Comparison of ENCODE assay signal across 8 mouse cellular contexts in genomic region chr11:95310007-95310647, GRCm38 (mm10). TPM values are rescaled to one million over a fixed set of nuclear protein-coding genes. Genes with fewer than 3 reads are reported as not detected.
DNase-seq lines count a peak whose midpoint lies in the region; ATAC-seq and TF ChIP-seq lines count a peak whose summit lies in the region.

Gene Kat7, minus strand, starts transcription at chr11:95310246.

- peak; percentile 94 for ATAC-seq in embryonic facial prominence, embryonic 15.5 days (ENCODE audit: insufficient number of reproducible peaks, low FRiP score, low TSS enrichment, low read depth)
- ATAC-seq in limb, embryonic 14.5 days (ENCODE audit: low FRiP score, low read depth), result peak; percentile 92
- ATAC-seq in midbrain, postnatal 0 days (ENCODE audit: low FRiP score), result peak; percentile 94

- no peaks in the 10 kb centered on the region; the same call in 1 of the 2 replicates for H3K4me1 ChIP-seq in bone marrow, adult 2 months (ENCODE audit: control insufficient read depth, insufficient read depth, low read length)
- H3K4me1 ChIP-seq in embryonic facial prominence, embryonic 15.5 days, result peaks cover 16% of the 10 kb centered on the region
- H3K4me1 ChIP-seq in limb, embryonic 14.5 days (ENCODE audit: control insufficient read depth, insufficient read depth, low read length), result peaks cover 11% of the 10 kb centered on the region
- H3K4me1 ChIP-seq in midbrain, postnatal 0 days (ENCODE audit: insufficient read depth, low read length), result peaks cover 8% of the 10 kb centered on the region; the same call in 1 of the 2 replicates

- peak within 1 kb of the TSS; percentile 90 for H3K4me3 ChIP-seq in bone marrow, adult 2 months (replicated peaks; ENCODE audit: control insufficient read depth, low read depth, low read length)
- peak within 1 kb of the TSS; percentile 99 for H3K4me3 ChIP-seq in embryonic facial prominence, embryonic 15.5 days (replicated peaks)
- peak within 1 kb of the TSS; percentile 95 for H3K4me3 ChIP-seq in limb, embryonic 14.5 days (replicated peaks; ENCODE audit: low read length)
- peak within 1 kb of the TSS; percentile 80 for H3K4me3 ChIP-seq in midbrain, postnatal 0 days (ENCODE audit: low read depth, low read length)

- peak within 1 kb of the TSS; percentile 94 for H3K27ac ChIP-seq in bone marrow, adult 2 months (ENCODE audit: control insufficient read depth, insufficient read depth, low read depth, low read length, poor library complexity)
- peak within 1 kb of the TSS; percentile 99 for H3K27ac ChIP-seq in embryonic facial prominence, embryonic 15.5 days (replicated peaks)
- H3K27ac ChIP-seq in limb, embryonic 14.5 days (replicated peaks; ENCODE audit: low read depth, low read length), result peak within 1 kb of the TSS; percentile 91
- peak within 1 kb of the TSS; percentile 96 for H3K27ac ChIP-seq in midbrain, postnatal 0 days (ENCODE audit: low read depth, low read length)

- H3K27me3 ChIP-seq in embryonic facial prominence, embryonic 15.5 days, result no peaks in the 10 kb centered on the region
- no peaks in the 10 kb centered on the region for H3K27me3 ChIP-seq in limb, embryonic 14.5 days (ENCODE audit: control insufficient read depth, insufficient read depth, low read length)
- no peaks in the 10 kb centered on the region for H3K27me3 ChIP-seq in midbrain, postnatal 0 days (ENCODE audit: insufficient read depth, low read length)

- TF ChIP-seq POLR2A in bone marrow, adult 2 months (IDR thresholded peaks at IDR 0.05; ENCODE audit: borderline replicate concordance, control insufficient read depth, low read depth, low read length), result peak; percentile 75; the same call in 1 of the 2 replicates
- TF ChIP-seq POLR2A in limb, embryonic 14.5 days (IDR thresholded peaks at IDR 0.05; ENCODE audit: borderline replicate concordance, extremely low read depth, insufficient read depth, insufficient read length), result peak; percentile 60; the same call in 1 of the 2 replicates

- H3K9ac ChIP-seq in embryonic facial prominence, embryonic 15.5 days, result peak within 1 kb of the TSS; percentile 99
- peak within 1 kb of the TSS; percentile 89 for H3K9ac ChIP-seq in limb, embryonic 14.5 days (ENCODE audit: low read depth, low read length, severe bottlenecking)
- peak within 1 kb of the TSS; percentile 84 for H3K9ac ChIP-seq in midbrain, postnatal 0 days (replicated peaks; ENCODE audit: low read length, poor library complexity, severe bottlenecking)

- H3K36me3 ChIP-seq in embryonic facial prominence, embryonic 15.5 days, result peaks cover 12% of the 10 kb centered on the region
- peaks cover 11% of the 10 kb centered on the region for H3K36me3 ChIP-seq in limb, embryonic 14.5 days (ENCODE audit: control insufficient read depth, insufficient read depth, low read length)
- H3K36me3 ChIP-seq in midbrain, postnatal 0 days (ENCODE audit: insufficient read depth, low read length), result no peaks in the 10 kb centered on the region

- no peak for TF ChIP-seq CTCF in bone marrow, adult 2 months (IDR thresholded peaks at IDR 0.05; ENCODE audit: control insufficient read depth, insufficient read depth, low read length)
- peak; percentile 26; the same call in 1 of the 2 replicates for TF ChIP-seq CTCF in midbrain, postnatal 0 days (IDR thresholded peaks at IDR 0.05)

- H3K4me2 ChIP-seq in embryonic facial prominence, embryonic 15.5 days (replicated peaks), result peak within 1 kb of the TSS; percentile 69
- H3K4me2 ChIP-seq in limb, embryonic 14.5 days (replicated peaks; ENCODE audit: low read depth, low read length, severe bottlenecking), result peak within 1 kb of the TSS; percentile 67
- peak within 1 kb of the TSS; percentile 53 for H3K4me2 ChIP-seq in midbrain, postnatal 0 days (ENCODE audit: low read depth, low read length, poor library complexity, severe bottlenecking)

- under 1% methylated on average over 42 of the region's 42 CpGs for WGBS in bone marrow, adult 2 months
- 0% methylated on average over 42 of the region's 42 CpGs for WGBS in embryonic facial prominence, embryonic 15.5 days
- whole genome bisulfite sequencing in limb, embryonic 14.5 days, result under 1% methylated on average over 42 of the region's 42 CpGs
- WGBS in midbrain, postnatal 0 days, result under 1% methylated on average over 39 of the region's 42 CpGs

- peak; percentile 100 for DNase-seq in 416B (ENCODE audit: low read depth)
- peak; percentile 99 for DNase-seq in heart, adult 8-10 months (ENCODE audit: low spot score)
- DNase-seq in kidney, adult 9 months, result peak; percentile 100
- DNase-seq in limb, embryonic 14.5 days (ENCODE audit: low spot score), result peak; percentile 99
- DNase-seq in midbrain, postnatal 0 days (ENCODE audit: low spot score), result peak; percentile 100
- peak; percentile 99 for DNase-seq in spleen, postnatal 36 days (ENCODE audit: low spot score in 2 of 2)

- H3K9me3 ChIP-seq in embryonic facial prominence, embryonic 15.5 days (replicated peaks), result no peaks in the 10 kb centered on the region
- no peaks in the 10 kb centered on the region for H3K9me3 ChIP-seq in limb, embryonic 14.5 days (ENCODE audit: control insufficient read depth, low read length)
- no peaks in the 10 kb centered on the region for H3K9me3 ChIP-seq in midbrain, postnatal 0 days (ENCODE audit: low read length)

RNA-seq across cellular contexts. Expression of gene Kat7, which starts in this region (rescaled TPM):
- polyA plus RNA-seq in bone marrow, adult 2 months (2011; ENCODE audit: insufficient read depth, insufficient read length, low replicate concordance, missing spikeins), result 26.3 and 39.0 TPM in 2 replicates
- 60.6 and 70.0 TPM in 2 replicates for polyA plus RNA-seq in embryonic facial prominence, embryonic 15.5 days (2015; fragmentation: Nextera tagmentation; extraction: Ambion mirVana)
- total RNA-seq in heart, adult 8-10 months (2022), result 10 to 100 TPM; 27.2 to 37.8 (median 32.3) TPM
- 49.7 and 51.4 TPM in 2 replicates for polyA plus RNA-seq in limb, embryonic 14.5 days (2012; rRNA removed)
- 58.5 and 60.1 TPM in 2 replicates for polyA plus RNA-seq in limb, embryonic 14.5 days (2014; fragmentation: Nextera tagmentation; extraction: Ambion mirVana)
- total RNA-seq in midbrain, postnatal 0 days (2014; rRNA removed), result 72.5 and 113 TPM in 2 replicates
- polyA plus RNA-seq in midbrain, postnatal 0 days (2015; fragmentation: Nextera tagmentation; extraction: Ambion mirVana), result 65.6 and 72.7 TPM in 2 replicates

Comparison
In these comparisons a context has a peak if more than half of its experiments do, and no peak if none do; other contexts are left out.
1. Peak in every context shown above with its lines: DNase-seq, ATAC-seq, H3K4me3 ChIP-seq and H3K27ac ChIP-seq.